Mouse (Mus musculus) heart, embryonic 15.5 days (tissue): ENCODE results near the gene Ptch1. TPM values are rescaled to one million over a fixed set of nuclear protein-coding genes. Genes with fewer than 3 reads are reported as not detected.

Experiments used
- ATAC-seq: fragments of 200-750 bp; cut with Nextera tagmentation; replicated peaks from 2 replicates; pipeline ENCODE4 v1.8.0; 2017; ENCODE audit warnings: low read depth, moderate TSS enrichment; ENCODE audit not compliant: insufficient number of reproducible peaks, insufficient read depth, low FRiP score
- H3K27ac ChIP-seq: fragments of 300-500 bp; sonication (generic); 2 replicates; pipeline ENCODE4 v1.5.1; 2015; ENCODE audit warnings: mild to moderate bottlenecking, inconsistent platforms
- H3K27me3 ChIP-seq: fragments of 300-500 bp; sonication (generic); 2 replicates; pipeline ENCODE4 v1.6.1; 2015; ENCODE audit warnings: inconsistent platforms
- H3K36me3 ChIP-seq: fragments of 300-500 bp; sonication (generic); 2 replicates; pipeline ENCODE4 v1.6.1; 2015; ENCODE audit warnings: mild to moderate bottlenecking, inconsistent platforms
- H3K4me1 ChIP-seq: fragments of 300-500 bp; sonication (generic); replicated peaks from 2 replicates; pipeline ENCODE4 v1.6.1; 2015; ENCODE audit warnings: inconsistent platforms
- H3K4me2 ChIP-seq: fragments of 300-500 bp; sonication (generic); 2 replicates; pipeline ENCODE4 v1.6.1; 2015; ENCODE audit warnings: inconsistent platforms, mild to moderate bottlenecking, moderate library complexity
- H3K4me3 ChIP-seq: fragments of 300-500 bp; sonication (generic); 2 replicates; pipeline ENCODE4 v1.5.1; 2015; ENCODE audit warnings: mild to moderate bottlenecking, inconsistent platforms
- H3K9ac ChIP-seq: fragments of 300-500 bp; sonication (generic); 2 replicates; pipeline ENCODE4 v1.6.1; 2015; ENCODE audit warnings: mild to moderate bottlenecking, inconsistent platforms
- H3K9me3 ChIP-seq: fragments of 300-500 bp; sonication (generic); replicated peaks from 2 replicates; pipeline ENCODE4 v1.6.1; 2016; ENCODE audit warnings: inconsistent platforms
- WGBS: fragments of 180-500 bp; shearing (Covaris S2); methylation state at CpG from one replicate; pipeline ENCODE4 v1.1.7; 2015; ENCODE audit warnings: mixed read lengths; 5-methylcytosine and 5-hydroxymethylcytosine counted together
- polyA plus RNA-seq: library from polyadenylated mRNA; unstranded; fragments of >200 nt; fragmentation: Nextera tagmentation; extraction: Ambion mirVana; gene quantifications from 2 replicates; pipeline ENCODE4 v1.2.1, GENCODE M21; 2015

The Ptch1 gene
- polyA plus RNA-seq, 1 experiment from 2014 or later = 5.4 TPM

DNA sequence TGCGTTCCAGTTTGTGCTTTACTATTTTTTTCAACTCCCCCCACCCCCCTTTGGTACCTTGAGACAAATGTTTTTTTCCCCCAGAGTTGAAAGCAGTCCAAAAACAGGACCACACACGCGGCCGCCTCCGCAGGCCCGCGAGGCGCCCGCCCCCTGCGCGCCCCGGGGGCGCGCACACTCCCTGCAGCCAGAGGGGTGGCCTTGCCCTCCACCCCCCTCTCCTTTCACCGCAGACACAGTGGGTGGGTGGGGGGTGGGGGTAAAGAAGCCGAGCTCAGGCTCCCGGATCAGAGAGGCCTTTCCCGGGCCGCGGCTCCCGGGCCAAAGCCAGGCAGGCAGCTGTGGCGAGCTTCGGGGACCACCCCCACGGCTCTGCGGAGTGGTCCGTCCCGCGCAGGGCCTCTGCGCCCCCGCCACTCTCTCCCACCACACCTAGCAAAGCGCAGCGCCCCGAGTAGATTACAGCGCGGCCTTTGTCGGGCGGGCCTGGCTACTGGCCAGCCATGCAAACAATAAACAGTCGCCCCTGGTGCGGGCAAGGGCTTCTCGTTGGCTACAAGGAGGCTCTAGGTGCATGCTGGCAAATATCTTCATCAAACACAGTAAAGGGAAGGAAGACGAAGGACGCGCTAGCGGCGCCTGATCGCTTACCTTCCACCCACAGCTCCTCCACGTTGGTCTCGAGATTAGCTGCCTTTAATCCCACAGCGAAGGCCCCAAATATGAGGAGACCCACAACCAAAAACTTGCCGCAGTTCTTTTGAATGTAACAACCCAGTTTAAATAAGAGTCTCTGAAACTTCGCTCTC, 10.2 kb downstream of the Ptch1 start:
- Histone ChIP-seq H3K9ac (peak overlapping the region; percentile 95), H3K27ac (peak overlapping the region; percentile 99), H3K36me3 (0 out of 2 replicates have a peak, but pooled peaks cover 4% of the 10 kb centered on the region), H3K27me3 (no peaks in the 10 kb centered on the region), H3K4me2 (peak overlapping the region; percentile 93), H3K4me1 (peaks cover 36% of the 10 kb centered on the region), H3K4me3 (peak overlapping the region; percentile 91), H3K9me3 (no peaks in the 10 kb centered on the region)
- WGBS = under 1% methylated on average over 50 of the region's 51 CpGs
- peak; percentile 50 for ATAC-seq

DNA sequence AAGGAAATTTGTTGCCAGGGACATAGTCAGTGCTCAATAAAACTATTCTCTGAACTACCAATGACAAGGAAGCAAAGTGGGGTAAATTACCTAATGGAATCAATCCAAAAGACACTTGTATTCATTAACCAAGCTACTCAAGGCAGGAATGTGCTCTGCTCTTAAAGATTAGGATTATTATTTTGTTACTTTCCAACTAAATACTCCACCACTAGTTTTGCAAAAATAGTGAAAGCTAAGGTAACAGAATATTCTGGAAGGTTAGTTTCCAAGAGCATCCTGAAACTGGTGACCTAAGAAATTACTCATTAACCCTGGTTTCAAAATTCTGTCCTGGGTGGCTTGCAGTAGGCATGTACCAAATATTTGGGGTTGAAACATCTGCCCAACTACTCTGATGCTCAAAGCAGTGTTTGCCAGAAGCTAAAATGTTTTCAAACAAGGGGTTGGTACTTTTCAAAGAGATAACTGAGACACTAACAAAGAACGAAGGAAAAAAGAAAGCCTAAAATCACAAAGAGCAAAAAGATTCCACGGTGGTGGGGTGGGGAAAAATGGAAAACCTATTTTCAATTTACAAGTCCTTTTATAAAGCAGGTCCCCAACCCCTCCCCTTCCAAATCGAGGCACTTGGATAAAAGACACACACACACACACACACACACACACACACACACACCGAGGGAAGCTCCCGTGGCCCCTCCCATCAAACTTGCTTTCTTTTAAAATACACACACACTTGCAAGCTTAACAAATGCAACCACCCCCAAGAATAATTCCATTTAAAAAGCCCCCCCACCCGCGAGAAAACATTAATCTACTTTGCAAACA, 11.0 kb downstream of the Ptch1 start:
- Histone ChIP-seq H3K4me3 (peak overlapping the region; percentile 91), H3K4me2 (peak overlapping the region; percentile 93), H3K36me3 (0 out of 2 replicates have a peak, but pooled peaks cover 4% of the 10 kb centered on the region), H3K9me3 (no peaks in the 10 kb centered on the region), H3K27me3 (no peaks in the 10 kb centered on the region), H3K27ac (peak overlapping the region; percentile 99), H3K9ac (peak overlapping the region; percentile 95), H3K4me1 (peaks cover 43% of the 10 kb centered on the region)
- no peak for ATAC-seq
- 4% methylated on average over 7 of the region's 7 CpGs for WGBS

DNA sequence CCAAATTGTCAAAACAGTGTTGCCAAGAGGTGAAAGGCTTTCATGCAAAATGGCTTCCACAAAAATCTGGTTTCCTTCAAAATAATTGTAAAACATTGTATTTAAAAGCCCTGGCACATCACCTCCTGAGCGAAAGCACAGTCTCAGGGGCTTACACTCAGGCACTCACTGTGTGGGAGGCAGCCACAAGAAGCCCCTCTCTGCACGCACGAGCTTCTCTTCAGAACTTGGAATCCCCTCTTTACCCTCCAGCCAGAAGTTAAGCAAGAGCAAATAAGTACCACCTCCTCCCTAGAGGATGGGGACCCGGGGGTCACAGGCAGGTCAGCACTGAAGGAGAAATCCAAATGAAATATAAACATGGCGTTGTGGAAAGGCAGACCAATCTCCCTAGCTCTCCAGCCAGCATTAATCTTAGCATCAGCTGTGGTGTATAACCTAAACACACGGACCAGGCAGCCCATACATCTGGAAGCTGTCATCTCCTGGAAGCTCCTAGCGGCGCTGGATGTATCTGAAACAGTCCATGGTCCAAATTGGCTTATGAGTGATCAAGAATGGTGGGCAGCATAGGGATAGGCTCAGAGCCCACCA, 15.0 kb downstream of the Ptch1 start:
- no peak for ATAC-seq
- no peaks in the 10 kb centered on the region for H3K9me3 ChIP-seq
- 0 out of 2 replicates have a peak, but pooled peaks cover 4% of the 10 kb centered on the region for H3K36me3 ChIP-seq
- peak overlapping the region; percentile 13; the same call in 1 of the 2 replicates for H3K4me2 ChIP-seq
- WGBS = 26% methylated on average over 8 of the region's 8 CpGs
- no peak overlapping the region for H3K27ac ChIP-seq
- no peak overlapping the region for H3K4me3 ChIP-seq
- H3K27me3 ChIP-seq = no peaks in the 10 kb centered on the region
- H3K4me1 ChIP-seq = peaks cover 66% of the 10 kb centered on the region
- no peak overlapping the region for H3K9ac ChIP-seq

GRCm38 (mm10) chr13:63556431-63556830, 17.0 kb downstream of the Ptch1 start:
- Histone ChIP-seq H3K36me3 (0 out of 2 replicates have a peak, but pooled peaks cover 8% of the 10 kb centered on the region), H3K4me2 (no peak overlapping the region), H3K4me1 (peaks cover 70% of the 10 kb centered on the region)

GRCm38 (mm10) chr13:63555885-63556284, 17.5 kb downstream of the Ptch1 start:
- no peak overlapping the region for H3K4me3 ChIP-seq
- ATAC-seq = no peak
- H3K27me3 ChIP-seq = no peaks in the 10 kb centered on the region
- H3K27ac ChIP-seq = no peak overlapping the region
- peaks cover 74% of the 10 kb centered on the region for H3K4me1 ChIP-seq
- H3K9ac ChIP-seq = no peak overlapping the region
- WGBS = 38% methylated on average over 5 of the region's 5 CpGs
- no peak overlapping the region for H3K4me2 ChIP-seq
- H3K9me3 ChIP-seq = no peaks in the 10 kb centered on the region
- H3K36me3 ChIP-seq = 0 out of 2 replicates have a peak, but pooled peaks cover 8% of the 10 kb centered on the region

More at GRCm38 (mm10) chr13:63556431-63556830, 17.0 kb downstream of the Ptch1 start:
- Histone ChIP-seq H3K9ac (no peak overlapping the region), H3K4me3 (no peak overlapping the region), H3K9me3 (no peaks in the 10 kb centered on the region), H3K27ac (no peak overlapping the region), H3K27me3 (no peaks in the 10 kb centered on the region)
- WGBS = 27% methylated on average over 1 of the region's 1 CpGs
- no peak for ATAC-seq

GRCm38 (mm10) chr13:63554569-63554968, 18.8 kb downstream of the Ptch1 start:
- Histone ChIP-seq H3K4me1 (peaks cover 79% of the 10 kb centered on the region), H3K27ac (no peak overlapping the region), H3K9ac (no peak overlapping the region), H3K36me3 (0 out of 2 replicates have a peak, but pooled peaks cover 7% of the 10 kb centered on the region), H3K4me3 (no peak overlapping the region), H3K4me2 (no peak overlapping the region), H3K27me3 (no peaks in the 10 kb centered on the region), H3K9me3 (no peaks in the 10 kb centered on the region)
- 71% methylated on average over 11 of the region's 11 CpGs for WGBS
- ATAC-seq = no peak

- 0 out of 2 replicates have a peak, but pooled peaks cover 7% of the 10 kb centered on the region for H3K36me3 ChIP-seq
- no peak overlapping the region for H3K4me3 ChIP-seq
- no peaks in the 10 kb centered on the region for H3K27me3 ChIP-seq
- H3K9me3 ChIP-seq = no peaks in the 10 kb centered on the region
- no peak overlapping the region for H3K4me2 ChIP-seq
- H3K27ac ChIP-seq = no peak overlapping the region
- peaks cover 79% of the 10 kb centered on the region for H3K4me1 ChIP-seq
- no peak overlapping the region for H3K9ac ChIP-seq
- 41% methylated on average over 5 of the region's 5 CpGs for WGBS
- ATAC-seq = no peak
Observed at GRCm38 (mm10) chr13:63553436-63553835, 20.0 kb downstream of the Ptch1 start.

- H3K4me3 ChIP-seq = no peak overlapping the region
- ATAC-seq = 0 out of 2 replicates have a peak, but pooled peaks have one; percentile 28
- 68% methylated on average over 10 of the region's 10 CpGs for WGBS
Observed at GRCm38 (mm10) chr13:63552291-63552932, 21.0 kb downstream of the Ptch1 start.

DNA sequence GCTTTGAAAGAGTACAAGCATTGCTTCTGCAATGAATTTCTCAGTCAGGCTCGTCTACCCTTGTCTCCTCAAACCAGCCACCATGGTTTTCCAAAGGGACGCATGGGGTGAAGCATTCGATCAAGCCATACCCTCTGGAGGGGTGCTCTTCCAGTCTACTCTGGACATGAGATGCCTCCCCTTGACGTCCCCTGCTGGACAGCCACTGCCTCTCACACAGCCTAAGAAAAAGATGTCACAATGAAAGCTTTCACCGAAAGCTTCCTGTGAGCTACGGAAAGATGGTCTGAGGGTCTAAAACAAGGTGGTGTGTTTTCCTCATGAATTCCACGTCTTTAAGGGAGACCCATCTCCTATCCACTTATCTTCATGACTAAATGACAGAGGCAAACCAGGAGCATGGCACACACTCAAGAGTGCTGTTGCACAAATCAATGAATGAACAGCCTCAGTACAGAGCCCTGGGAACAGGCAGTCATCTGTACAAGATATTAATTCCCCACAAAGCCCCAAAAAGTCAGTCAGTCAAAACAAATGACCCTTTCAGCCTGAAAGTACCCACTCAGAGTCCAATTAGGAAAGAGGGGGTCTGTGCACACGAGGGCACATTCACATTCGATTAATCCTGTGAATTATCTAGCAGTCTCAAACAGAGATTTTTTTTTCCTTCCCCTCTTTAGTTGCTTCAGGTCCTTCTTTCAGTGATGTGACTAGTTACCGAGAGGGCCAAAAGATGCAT, 21.7 kb downstream of the Ptch1 start:
- Histone ChIP-seq H3K4me2 (no peak overlapping the region), H3K27me3 (no peaks in the 10 kb centered on the region), H3K27ac (no peak overlapping the region), H3K9me3 (no peaks in the 10 kb centered on the region), H3K4me3 (no peak overlapping the region), H3K4me1 (peaks cover 67% of the 10 kb centered on the region), H3K9ac (no peak overlapping the region), H3K36me3 (0 out of 2 replicates have a peak, but pooled peaks cover 7% of the 10 kb centered on the region)
- no peak for ATAC-seq
- WGBS = 73% methylated on average over 10 of the region's 10 CpGs

More at GRCm38 (mm10) chr13:63552291-63552932, 21.0 kb downstream of the Ptch1 start:
- Histone ChIP-seq H3K9me3 (no peaks in the 10 kb centered on the region), H3K9ac (no peak overlapping the region), H3K36me3 (0 out of 2 replicates have a peak, but pooled peaks cover 7% of the 10 kb centered on the region), H3K27ac (no peak overlapping the region), H3K4me2 (no peak overlapping the region), H3K4me1 (peaks cover 74% of the 10 kb centered on the region), H3K27me3 (no peaks in the 10 kb centered on the region)

GRCm38 (mm10) chr13:63550367-63550766, 23.0 kb downstream of the Ptch1 start:
- H3K27ac ChIP-seq = no peak overlapping the region
- H3K9me3 ChIP-seq = no peaks in the 10 kb centered on the region
- no peak for ATAC-seq
- no peaks in the 10 kb centered on the region for H3K27me3 ChIP-seq
- WGBS = 69% methylated on average over 5 of the region's 5 CpGs
- no peak overlapping the region for H3K4me2 ChIP-seq
- H3K9ac ChIP-seq = no peak overlapping the region
- H3K4me3 ChIP-seq = no peak overlapping the region
- 0 out of 2 replicates have a peak, but pooled peaks cover 11% of the 10 kb centered on the region for H3K36me3 ChIP-seq
- peaks cover 56% of the 10 kb centered on the region for H3K4me1 ChIP-seq
